Mouse (Mus musculus): ENCODE data around the gene Med21.

- no peak for TF ChIP-seq EP300 (IDR thresholded peaks at IDR 0.05; ENCODE audit: low read length)
- TF ChIP-seq CTCF (conservative IDR thresholded peaks at IDR 0.05 in 1 of 2, IDR thresholded peaks at IDR 0.05 in 1 of 2; ENCODE audit: low read depth in 2 of 2, low read length in 2 of 2): no peak
- no peak for TF ChIP-seq SIN3A (IDR thresholded peaks at IDR 0.05; ENCODE audit: low read length)
- no peak for TF ChIP-seq POLR2A (IDR thresholded peaks at IDR 0.05; ENCODE audit: low read depth, low read length)
- TF ChIP-seq ETS1 (conservative IDR thresholded peaks at IDR 0.05; ENCODE audit: low read depth, low read length): no peak; the same call in none of the 2 replicates
- TF ChIP-seq MXI1 (IDR thresholded peaks at IDR 0.05; ENCODE audit: low read depth, low read length): no peak
These were observed 44.3 kb downstream of the Med21 start for GRCm38 (mm10) chr6:146686463-146687196.

All from CH12.LX (cell line).